Mouse (Mus musculus): ENCODE measurements around the gene Synj2.
A peak's percentile ranks its signal among the peaks of the same experiment; 100 is the strongest.

Gene Synj2

DNA sequence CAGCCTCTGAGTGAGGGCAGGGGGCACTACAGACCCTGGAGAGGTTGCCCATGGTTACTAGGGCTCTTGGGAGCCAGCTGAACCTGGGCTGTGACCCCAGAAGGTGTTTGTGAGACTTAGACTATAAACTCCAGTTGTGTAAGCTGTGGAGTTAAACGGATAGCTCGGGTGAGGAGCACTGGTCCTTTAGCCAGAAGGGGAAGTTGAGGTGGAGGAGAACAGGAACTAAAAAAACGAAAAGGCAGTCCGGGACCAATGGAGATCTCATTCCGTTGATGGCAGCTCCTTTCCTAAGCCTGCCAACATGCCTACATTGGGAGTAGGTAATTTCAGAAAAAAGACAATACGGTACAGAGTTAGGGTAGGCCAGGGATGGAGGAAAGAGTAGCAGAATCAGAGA is 60.3 kb downstream of the Synj2 start:
- peak; percentile 76 for DNase-seq (ENCODE audit: low read depth)

DNA sequence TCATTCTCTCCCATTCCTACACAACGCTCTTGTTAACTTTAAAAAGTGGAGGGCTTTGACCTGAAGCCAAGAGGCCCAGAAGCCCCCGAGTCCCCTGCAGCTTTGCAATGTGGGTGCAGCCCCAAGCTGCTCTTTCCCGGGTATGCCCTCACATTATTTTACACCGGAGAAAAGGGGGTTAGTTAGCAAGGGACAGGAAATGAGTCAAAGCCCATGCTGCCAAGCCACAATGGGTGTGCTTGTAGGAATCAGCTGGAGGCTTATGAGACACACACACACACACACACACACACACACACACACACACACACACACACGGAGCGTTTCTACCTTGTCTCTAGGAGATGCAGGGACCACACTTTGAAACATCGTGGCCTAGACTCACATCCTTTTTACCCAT is 60.8 kb downstream of the Synj2 start:
- DNase-seq (ENCODE audit: low read depth) = peak; percentile 96

DNA sequence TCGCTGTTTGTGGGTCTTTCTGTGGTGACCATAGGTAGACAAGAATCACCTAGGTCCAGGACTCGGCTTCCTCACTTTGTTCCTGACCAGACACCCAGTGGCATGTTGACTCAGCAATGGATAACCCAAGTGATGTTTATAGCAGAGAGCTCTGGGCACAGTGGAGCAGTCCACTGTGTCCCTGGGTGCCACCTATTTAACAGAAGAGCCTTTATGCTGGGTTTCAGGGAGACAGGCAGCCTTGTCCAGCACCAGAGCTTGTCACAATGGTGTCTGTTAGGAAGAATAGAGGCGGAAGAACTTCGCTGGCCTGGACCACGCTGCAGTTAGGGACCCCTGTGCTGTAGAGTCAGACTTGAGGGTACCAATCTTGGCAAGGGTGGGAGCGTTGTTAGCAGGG is 61.5 kb downstream of the Synj2 start:
- DNase-seq (ENCODE audit: low read depth) = no peak

DNA sequence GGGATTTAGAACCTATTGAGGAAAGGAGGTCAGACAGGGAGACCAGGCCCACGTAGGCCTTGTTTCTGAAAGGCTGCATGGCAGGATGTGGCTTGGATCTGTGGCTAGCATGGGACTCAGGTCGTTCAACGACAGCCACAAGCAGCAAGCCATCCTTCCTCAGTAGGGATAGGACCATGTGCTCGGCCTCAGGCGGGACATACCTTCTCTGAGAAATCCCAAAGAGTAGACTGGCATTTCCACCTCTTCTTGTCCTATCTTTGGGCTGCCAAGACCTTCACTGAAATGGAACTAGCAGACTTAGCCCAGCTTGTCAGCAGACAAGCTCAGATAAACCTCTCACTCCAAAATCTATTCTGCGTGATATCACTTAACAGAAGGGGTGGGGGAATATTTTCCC is 62.6 kb downstream of the Synj2 start:
- peak; percentile 66 for DNase-seq (ENCODE audit: low read depth)

DNA sequence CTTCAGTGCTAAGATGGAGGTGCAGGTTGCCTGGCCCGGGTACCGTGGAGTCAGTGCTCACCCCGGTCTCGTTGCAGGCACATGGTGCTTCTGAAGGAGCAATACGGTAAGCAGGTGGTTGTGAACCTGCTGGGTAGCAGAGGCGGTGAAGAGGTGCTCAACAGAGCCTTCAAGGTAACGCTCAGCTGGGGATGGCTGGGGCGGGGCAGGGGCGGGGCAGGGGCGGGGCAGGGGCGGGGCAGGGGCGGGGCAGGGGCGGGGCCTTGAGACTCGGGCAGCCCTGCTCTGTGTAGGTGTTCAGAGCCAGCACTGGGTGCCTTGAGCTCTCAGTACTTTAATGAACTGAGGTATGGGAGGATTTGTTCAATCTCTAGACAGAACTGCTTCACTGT is 64.2 kb downstream of the Synj2 start:
- no peak for DNase-seq (ENCODE audit: low read depth)

DNA sequence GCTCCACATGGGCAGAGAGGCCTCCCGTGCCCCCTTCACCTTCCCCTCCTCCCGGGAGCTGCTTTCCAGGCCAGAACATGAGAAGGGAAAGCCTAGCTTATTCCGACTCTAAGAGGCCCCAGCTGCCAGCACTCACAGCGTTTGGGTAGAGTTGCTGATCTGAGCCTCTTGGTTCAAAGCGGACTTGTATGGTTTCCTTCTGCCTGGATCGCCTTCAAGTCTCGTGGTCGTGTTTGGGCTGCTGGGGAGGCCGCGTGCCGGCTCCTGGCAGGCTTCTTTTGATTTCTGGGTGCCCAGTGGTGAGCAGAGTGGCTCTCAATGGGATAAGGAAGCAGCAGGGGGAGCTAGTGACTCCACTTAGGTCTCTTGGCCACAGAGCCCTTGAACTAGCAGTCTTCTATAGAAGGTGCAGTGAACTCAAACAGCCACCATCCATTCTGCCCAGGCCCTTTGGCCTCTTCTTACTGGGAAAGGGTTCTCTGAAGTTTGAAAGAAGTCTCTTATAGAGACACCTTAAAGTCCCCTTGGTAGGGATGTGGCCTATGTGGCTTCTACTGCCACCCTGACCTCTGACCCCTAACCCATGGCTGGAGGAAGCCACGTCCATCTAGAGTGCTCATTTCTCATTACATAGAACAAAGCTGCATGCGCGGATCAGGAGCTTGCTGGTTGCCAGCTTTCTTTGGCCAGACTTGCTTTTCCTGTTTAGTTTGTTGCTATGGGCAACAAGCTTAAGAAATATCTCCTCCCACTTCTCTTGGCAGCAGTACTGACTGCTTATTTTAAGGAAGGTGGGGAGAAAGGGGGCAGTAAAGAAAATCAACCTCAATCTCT is 64.8 kb downstream of the Synj2 start:
- DNase-seq (ENCODE audit: low read depth) = peak; percentile 93

DNA sequence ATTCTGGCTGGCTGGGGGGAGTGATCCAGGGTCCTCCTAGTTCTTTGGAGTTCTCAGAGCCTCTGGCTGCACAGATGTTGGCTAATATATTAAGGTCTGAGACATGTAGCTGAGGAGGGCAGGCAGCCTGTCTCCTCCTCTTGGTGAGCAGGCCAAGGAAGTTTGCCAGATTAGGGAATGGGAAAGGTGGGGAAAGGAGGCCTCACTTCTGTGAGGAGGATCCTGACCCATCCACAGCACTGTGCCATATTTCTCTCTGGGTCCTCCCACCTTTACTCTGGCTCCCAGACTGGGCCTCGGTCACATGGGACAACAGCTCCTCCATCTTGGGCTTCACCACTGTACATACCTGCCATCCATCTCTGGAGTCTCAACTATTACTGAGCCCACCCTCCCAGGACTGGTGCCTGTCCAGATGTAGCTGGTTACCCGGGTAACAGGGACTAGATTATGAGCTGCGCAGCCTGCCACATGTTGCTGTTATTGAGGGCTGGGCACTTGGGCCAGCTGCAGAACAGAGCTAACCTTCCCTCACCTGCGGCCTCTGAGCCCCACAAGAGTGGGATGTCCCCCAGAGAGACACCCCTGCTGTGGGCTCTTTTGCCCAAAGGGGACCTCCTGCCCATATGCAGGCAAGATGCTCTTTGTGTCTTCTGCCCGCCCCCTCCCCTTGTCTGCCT is 66.2 kb downstream of the Synj2 start:
- DNase-seq (ENCODE audit: low read depth) = no peak

DNA sequence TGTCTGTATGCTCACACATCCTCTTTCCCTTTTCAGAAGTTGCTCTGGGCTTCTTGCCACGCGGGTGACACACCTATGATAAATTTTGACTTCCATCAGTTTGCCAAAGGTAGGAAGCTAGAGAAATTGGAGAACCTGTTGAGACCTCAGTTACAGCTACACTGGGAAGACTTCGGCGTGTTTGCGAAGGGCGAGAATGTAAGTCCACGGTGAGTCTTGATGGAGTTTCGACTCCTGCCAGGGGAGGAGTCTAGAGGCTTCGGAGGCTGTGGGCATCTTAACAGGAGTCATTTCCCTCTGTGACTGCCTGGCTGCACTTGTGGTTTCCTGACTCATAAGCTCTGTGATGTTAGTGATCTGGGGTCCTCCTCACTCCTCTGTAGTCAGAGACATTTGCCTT is 66.8 kb downstream of the Synj2 start:
- DNase-seq (ENCODE audit: low read depth) = peak; percentile 96

DNA sequence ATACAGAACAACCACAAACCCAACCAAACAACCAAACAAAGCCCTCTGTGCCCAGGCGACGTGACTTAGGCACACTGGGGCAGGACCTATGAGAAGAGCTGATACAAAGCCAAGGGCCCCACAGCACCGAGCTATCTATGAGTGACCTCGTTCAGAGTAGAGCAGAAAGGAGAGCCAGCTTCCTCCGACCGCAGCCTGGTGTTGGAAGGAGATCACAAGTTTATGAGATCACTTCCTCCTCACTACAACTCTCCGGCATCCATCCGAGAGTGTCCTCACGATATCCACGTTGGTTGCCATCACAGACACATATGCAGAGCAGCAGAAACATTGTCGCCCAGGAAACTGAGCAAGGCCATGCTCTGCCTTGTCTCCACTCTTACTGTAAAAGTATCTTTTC is 67.5 kb downstream of the Synj2 start:
- DNase-seq (ENCODE audit: low read depth) = peak; percentile 94

DNA sequence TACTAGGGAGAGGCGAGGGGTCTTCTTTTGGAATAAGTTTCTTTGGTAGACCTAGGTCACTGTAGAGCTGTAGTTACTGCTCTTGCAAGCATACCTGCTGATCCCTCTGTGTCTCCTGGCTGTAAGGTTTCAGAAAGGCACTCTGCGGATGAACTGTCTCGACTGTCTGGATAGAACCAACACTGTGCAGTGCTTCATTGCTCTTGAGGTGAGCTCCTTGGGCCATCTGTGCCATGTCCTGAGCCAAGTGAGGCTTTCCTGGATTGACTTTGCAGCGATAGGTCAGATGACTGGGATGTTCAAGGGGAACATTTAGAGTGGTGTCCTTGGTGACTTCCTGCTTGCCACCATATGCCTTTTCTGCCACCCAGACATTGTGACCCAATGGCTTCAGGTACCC is 68.5 kb downstream of the Synj2 start:
- no peak for DNase-seq (ENCODE audit: low read depth)

DNA sequence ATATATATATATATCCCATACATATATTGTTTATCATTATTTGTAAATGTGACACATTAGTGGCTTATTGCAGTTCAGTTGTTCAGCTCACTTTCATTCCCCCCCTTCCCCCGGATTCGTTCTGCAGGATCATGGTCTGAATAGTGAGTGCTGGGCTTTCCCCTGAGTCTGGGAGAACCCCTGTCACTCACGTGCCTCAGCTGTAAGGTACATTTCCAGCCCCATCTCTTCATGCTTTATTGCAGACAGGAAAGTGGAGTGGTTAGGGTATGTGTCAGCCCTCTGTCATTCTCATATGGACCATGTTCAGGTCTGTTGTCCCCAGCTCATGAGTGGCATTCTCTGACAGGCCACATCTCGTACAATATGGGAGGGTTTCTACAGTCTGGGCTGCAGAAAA is 72.0 kb downstream of the Synj2 start:
- DNase-seq (ENCODE audit: low read depth) = no peak

DNA sequence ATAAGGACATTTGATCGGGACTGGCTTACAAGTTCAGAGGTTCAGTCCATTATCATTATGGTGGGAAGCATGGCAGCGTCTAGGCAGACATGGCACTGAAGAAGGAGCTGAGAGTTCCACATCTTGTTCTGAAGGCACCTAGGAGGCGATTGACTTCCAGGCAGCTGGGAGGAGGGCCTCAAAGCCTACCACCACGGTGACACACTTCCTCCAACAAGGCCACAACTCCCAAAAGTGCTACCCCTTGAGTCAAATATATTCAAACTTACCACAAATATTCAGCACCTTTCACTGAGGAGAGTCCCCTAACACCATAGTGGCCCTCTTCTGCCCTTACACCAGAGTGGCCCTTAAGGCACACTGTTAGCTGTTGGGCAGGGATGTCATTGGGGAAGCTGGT is 73.9 kb downstream of the Synj2 start:
- DNase-seq (ENCODE audit: low read depth) = peak; percentile 68

DNA sequence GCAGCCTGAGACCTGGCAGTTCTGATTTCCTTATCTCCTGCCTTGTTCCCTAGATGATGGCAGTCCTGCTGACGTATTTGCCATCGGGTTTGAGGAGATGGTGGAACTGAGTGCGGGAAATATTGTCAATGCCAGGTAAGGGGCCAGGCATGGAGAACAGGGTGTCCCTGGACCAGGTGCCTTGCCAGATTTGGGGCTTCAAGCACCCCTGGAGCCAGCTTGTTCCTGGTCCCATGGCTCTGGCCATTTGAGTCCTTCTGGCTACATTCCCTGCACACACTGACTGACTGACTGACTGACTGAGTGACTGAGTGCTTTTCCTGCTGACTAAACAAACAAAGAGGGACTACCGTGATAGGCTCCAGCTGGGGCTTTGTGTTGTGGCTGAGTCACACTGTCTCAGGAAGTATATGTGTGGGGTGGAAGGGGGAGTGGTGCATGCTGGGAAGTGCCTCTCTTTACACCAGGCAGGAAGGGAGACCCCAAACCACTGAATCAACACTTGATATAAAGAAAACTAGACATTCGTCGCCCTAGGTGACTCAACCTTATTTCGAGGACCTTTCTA is 75.2 kb downstream of the Synj2 start:
- DNase-seq (ENCODE audit: low read depth) = peak; percentile 95

DNA sequence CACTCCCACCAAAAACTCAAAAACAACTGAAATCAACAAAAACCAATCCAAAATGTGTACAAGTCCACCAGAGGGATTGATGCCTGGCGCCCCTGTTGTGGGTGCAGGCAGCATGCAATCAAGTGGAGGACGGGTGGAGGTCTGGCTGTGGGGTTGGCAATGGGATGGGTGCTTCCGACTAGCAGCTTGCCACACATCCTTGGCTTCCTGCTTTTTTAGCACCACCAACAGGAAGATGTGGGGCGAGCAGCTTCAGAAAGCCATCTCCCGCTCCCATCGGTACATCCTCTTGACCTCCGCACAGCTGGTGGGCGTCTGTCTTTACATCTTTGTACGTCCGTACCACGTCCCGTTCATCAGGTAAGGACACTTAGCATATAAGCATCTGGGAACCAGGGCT is 76.2 kb downstream of the Synj2 start:
- DNase-seq (ENCODE audit: low read depth) = peak; percentile 62

DNA sequence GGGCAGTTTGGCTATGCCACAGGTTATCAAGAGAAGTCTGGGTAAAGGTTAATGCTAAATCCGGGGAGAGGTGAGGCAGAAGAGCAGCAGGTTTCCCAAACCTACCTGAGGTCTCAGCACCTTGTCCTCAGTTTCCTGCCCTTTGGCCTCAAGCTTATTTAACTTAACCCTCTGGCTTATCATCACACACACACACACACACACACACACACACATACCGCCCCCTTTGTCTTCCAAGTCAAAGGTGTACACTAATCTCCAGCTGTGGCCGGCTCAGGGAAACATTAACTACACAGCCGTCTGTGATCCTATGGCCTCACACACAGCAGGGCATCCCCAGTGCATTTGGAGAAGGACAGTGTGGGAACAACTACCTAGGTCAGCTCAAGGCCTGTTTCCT is 77.3 kb downstream of the Synj2 start:
- no peak for DNase-seq (ENCODE audit: low read depth)

DNA sequence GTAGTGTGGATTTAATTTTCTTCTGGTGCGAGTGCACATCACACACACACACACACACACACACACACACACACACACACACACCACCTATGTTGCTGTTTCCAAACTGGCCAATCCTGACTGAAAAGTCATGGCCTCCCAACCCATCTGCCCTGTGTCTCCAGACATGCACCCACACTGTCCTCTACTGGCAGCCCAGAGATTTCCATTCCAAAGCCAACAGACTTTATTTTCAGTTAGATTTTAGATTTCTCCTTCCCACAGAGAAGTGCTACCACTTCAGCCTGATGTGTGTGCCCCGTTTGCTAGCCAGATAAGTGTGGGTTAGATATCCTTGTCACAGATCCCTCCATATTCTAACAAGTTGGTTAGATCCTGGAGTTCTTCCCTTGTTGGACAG is 78.7 kb downstream of the Synj2 start:
- DNase-seq (ENCODE audit: low read depth) = peak; percentile 82

DNA sequence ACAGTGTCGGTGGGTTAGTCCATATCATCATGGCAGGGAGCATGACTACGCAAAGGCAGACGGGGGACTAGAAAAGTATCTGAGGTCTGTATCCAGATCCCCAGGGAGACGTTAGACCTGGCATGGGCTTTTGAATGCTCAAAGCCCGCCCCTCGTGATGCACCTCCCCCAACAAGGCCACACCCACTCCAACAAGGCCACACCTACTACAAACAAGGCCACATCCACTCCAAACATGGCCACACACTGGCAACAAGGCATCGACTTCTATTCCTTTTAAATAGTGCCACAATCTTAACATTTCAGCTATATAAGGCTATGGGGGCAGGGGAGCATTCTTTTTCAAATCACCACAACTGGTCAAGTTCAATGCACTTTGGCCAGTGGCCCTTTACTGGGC is 79.6 kb downstream of the Synj2 start:
- DNase-seq (ENCODE audit: low read depth) = peak; percentile 63

DNA sequence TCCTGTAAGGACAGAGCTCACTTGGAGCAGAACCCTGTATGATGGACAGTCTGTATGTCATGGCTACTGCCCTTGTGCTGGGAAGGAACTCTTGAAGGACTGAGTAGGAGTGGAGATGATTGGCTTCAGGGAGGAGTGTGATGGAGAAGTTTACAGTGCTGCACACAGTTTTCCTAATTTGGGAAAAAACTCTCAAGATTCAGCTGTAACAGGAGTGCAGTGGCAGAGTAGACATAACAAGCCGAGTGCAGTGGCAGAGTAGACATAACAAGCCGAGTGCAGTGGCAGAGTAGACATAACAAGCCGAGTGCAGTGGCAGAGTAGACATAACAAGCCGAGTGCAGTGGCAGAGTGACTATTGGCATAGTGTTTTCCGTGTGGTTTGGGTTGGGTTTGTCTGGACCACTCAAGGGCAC is 80.3 kb downstream of the Synj2 start:
- peak; percentile 53 for DNase-seq (ENCODE audit: low read depth)

DNA sequence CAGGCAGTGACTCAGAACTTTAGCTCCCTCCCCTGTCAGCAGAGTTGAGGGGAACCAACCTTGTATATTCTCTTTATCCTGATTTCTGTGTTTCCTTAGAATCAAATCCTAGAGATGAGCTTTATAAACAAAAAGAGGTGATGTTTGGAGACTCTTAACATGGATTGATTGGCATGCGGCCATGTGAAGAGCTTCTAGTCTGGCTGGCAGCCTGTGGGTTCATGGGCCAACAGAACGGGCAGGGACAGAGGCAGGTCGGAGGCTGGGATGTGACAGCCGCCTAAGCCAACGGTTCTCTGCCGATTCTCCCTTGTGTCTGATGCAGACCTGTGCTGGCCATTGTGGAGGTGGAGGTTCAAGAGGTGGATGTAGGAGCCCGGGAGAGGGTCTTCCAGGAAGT is 84.8 kb downstream of the Synj2 start:
- no peak for DNase-seq (ENCODE audit: low read depth)

DNA sequence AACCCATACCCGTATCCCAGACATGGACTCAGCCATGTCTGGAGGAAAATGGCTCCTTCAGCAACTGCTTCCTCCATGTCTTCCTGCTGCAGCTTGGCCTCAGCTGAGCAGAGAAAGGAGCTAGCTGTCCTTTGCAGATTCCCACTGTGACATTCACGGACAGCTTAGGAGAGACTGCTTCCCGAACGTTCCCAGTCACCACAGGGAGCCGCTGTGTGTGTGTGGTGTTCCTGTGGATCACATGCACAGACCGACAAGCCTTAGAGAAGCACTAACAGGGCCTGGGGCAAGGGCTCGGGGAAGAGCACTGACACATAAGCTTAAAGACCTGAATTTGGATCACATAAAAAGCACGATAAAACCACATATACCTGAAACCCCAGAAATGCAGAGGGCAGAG is 94.6 kb downstream of the Synj2 start:
- DNase-seq (ENCODE audit: low read depth) = no peak

DNA sequence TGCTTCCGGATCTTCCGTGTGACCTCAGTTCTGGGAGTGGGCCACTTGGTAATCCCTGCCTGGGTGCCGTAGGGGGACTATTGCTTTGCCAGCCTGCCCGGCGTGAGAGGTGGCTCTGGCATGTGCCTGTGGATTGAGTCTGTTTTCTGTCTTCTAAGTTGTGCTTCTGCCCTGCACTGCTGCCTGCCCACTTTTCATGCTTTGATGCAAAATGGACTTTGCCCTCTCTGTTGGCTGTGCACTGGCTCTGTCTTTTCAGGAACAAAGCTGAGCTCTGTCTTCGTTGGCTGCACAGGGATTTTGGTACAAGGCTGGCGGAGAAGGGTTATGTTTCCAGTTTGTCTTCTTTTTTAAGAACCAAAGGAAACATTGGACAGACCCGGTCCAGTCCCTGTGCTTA is 95.4 kb downstream of the Synj2 start:
- DNase-seq (ENCODE audit: low read depth) = no peak

DNA sequence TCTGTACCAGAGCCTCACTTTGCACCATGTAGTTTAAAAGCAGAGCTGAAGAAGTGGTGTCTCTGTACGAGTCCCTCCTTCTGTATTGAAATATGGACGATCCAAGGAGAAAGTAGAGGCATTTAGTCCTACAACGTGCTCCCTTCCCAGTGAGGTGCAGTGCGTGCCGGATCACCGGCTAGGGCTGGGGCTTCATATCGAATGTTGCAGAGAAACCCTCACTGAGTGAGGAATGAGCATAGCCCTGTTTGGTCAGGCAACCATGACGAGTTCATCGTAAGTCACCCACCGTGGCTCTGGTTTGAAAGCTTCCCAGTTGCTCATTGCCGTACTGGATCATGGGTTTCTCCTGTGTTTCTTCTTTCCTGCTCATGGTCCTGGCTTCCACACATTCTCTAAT is 95.8 kb downstream of the Synj2 start:
- no peak for DNase-seq (ENCODE audit: low read depth)

DNA sequence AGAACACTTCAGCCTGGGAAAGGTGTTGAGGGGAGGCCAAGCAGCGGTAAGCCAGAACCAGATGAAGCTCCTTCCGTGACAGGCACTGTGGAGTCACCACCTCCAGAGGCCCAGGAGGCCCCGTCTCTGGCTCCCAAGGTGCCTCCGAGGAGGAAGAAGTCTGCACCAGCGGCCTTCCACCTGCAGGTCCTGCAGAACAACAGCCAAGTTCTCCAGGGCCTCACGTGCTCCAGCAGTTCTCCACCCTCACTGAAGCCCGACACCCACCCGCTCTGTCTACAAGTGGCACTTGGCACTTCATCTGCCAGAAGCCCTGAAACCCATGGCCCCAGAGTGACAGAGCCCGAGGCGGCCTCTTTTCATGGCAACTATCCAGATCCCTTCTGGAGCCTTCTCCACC is 96.4 kb downstream of the Synj2 start:
- no peak for DNase-seq (ENCODE audit: low read depth)

Data from 416B (cell line).